Mouse (Mus musculus) CD8-positive naive resting alpha-beta T cell, adult 2 months (primary cell): ENCODE results near the gene Uap1l1.

ENCODE experiments used
- DNase-seq, 2 experiments: peaks; one replicate each; pipeline ENCODE4 v3.0.0; 2022; ENCODE audit warnings: low read depth in 2 of 2, low spot score in 2 of 2

Gene Uap1l1

GRCm38 (mm10) chr2:25371764-25372643, 6.5 kb upstream of the Uap1l1 start, which contains the start of gene Sapcd2:
Gene Sapcd2 (plus strand): TSS chr2:25372321.
- peak; percentile 79 to 86 for DNase-seq

GRCm38 (mm10) chr2:25369996-25370395, 4.5 kb upstream of the Uap1l1 start:
- DNase-seq, result no peak

- DNase-seq, result no peak
Observed at GRCm38 (mm10) chr2:25364761-25365090, 756 bp downstream of the Uap1l1 start.

GRCm38 (mm10) chr2:25364313-25364712, 1.2 kb downstream of the Uap1l1 start:
- no peak for DNase-seq

- no peak for DNase-seq
Observed at GRCm38 (mm10) chr2:25363478-25364178, 1.9 kb downstream of the Uap1l1 start.

- DNase-seq, result no peak
Observed at GRCm38 (mm10) chr2:25359848-25360247, 5.6 kb downstream of the Uap1l1 start.

GRCm38 (mm10) chr2:25356208-25357079, 9.0 kb downstream of the Uap1l1 start, which contains the start of gene Dpp7:
Gene Dpp7 (minus strand): TSS chr2:25356359.
- DNase-seq, result peak in 1 of 2 experiments; percentile 63

GRCm38 (mm10) chr2:25355419-25356066, 9.9 kb downstream of the Uap1l1 start:
- no peak for DNase-seq

GRCm38 (mm10) chr2:25354211-25354610, 11.3 kb downstream of the Uap1l1 start:
- DNase-seq, result no peak

- DNase-seq, result no peak
Observed at GRCm38 (mm10) chr2:25350701-25351100, 14.8 kb downstream of the Uap1l1 start.

- DNase-seq, result no peak
Observed at GRCm38 (mm10) chr2:25349499-25349898, 16.0 kb downstream of the Uap1l1 start.

GRCm38 (mm10) chr2:25348162-25348561, 17.3 kb downstream of the Uap1l1 start:
- no peak for DNase-seq

- DNase-seq, result no peak
Observed at GRCm38 (mm10) chr2:25338303-25338702, 27.2 kb downstream of the Uap1l1 start.

- DNase-seq, result no peak
Observed at GRCm38 (mm10) chr2:25333569-25333968, 31.9 kb downstream of the Uap1l1 start.

GRCm38 (mm10) chr2:25332286-25333160, 33.0 kb downstream of the Uap1l1 start, which contains the start of gene Man1b1:
Gene Man1b1 (plus strand): TSS chr2:25332338.
- peak; percentile 99 for DNase-seq

- no peak for DNase-seq
Observed at GRCm38 (mm10) chr2:25331470-25331869, 34.0 kb downstream of the Uap1l1 start.

GRCm38 (mm10) chr2:25328440-25328839, 37.0 kb downstream of the Uap1l1 start:
- no peak for DNase-seq

- no peak for DNase-seq
Observed at GRCm38 (mm10) chr2:25326036-25326435, 39.4 kb downstream of the Uap1l1 start.

- DNase-seq, result no peak
Observed at GRCm38 (mm10) chr2:25320084-25320483, 45.4 kb downstream of the Uap1l1 start.
